Mouse (Mus musculus) kidney, adult 2 months (tissue): ENCODE results near the gene Olfr1385.

Source experiments
- CTCF ChIP-seq: fragments of 200-500 bp; conservative IDR thresholded peaks from 2 replicates; pipeline ENCODE4 v1.5.1; 2011; ENCODE audit warnings: low read depth, mild to moderate bottlenecking, control low read depth, low read length, moderate library complexity, mixed read lengths; ENCODE audit not compliant: insufficient read depth, insufficient read length
- POLR2A ChIP-seq: fragments of 200-500 bp; IDR thresholded peaks from one replicate; pipeline ENCODE4 v1.6.1; 2011; ENCODE audit warnings: low read depth, low read length, control low read depth

- TF ChIP-seq POLR2A (no peak), CTCF (no peak)
These were observed 30.5 kb downstream of the Olfr1385 start, which contains the start of gene Olfr1383 for GRCm38 (mm10) chr11:49519348-49519747.
